Mouse (Mus musculus) ES-E14 (cell line): Measurements from ENCODE around the gene Higd1b.

Experiments
- CHD2 ChIP-seq: IDR thresholded peaks from 2 replicates; pipeline ENCODE4 v1.6.1; 2014; ENCODE audit warnings: mild to moderate bottlenecking, low read depth, low read length, inconsistent platforms
- MAFK ChIP-seq: IDR thresholded peaks from 2 replicates; pipeline ENCODE4 v1.6.1; 2014; ENCODE audit warnings: mild to moderate bottlenecking, low read depth, low read length, inconsistent platforms; ENCODE audit not compliant: insufficient read depth
- ZC3H11A ChIP-seq: IDR thresholded peaks from 2 replicates; pipeline ENCODE4 v1.6.1; 2012; ENCODE audit warnings: low read depth, mild to moderate bottlenecking, inconsistent platforms, low read length, borderline replicate concordance

DNA sequence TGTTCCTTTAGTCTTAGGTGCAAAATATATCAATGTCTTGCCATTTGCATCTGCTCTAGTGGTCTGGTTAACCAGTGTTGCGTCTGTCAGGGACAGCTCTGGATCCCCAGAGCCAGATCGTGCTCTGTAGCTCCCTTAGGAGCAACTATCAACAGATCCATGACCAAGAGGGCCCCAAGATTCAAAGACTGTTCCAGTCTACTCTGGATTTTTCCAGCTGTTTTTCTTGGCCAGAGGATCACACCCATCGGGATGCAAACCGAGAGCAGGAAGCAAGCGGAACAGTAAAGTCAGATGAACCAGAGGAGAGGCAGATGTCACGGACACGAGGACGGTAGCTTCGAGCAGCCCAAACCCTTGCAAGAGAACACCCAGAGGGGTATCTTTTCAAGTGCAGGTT lies 497 bp downstream of the Higd1b start:
- TF ChIP-seq CHD2: no peak
- TF ChIP-seq ZC3H11A: no peak
- no peak for TF ChIP-seq MAFK
